Mouse (Mus musculus): ENCODE data around the gene Snx21. TPM values are rescaled to one million over a fixed set of nuclear protein-coding genes. Genes with fewer than 3 reads are reported as not detected.

Snx21 gene
- total and polyA plus RNA-seq, 3 experiments, result 3.8 to 7.7 TPM; not detected in 1

DNA sequence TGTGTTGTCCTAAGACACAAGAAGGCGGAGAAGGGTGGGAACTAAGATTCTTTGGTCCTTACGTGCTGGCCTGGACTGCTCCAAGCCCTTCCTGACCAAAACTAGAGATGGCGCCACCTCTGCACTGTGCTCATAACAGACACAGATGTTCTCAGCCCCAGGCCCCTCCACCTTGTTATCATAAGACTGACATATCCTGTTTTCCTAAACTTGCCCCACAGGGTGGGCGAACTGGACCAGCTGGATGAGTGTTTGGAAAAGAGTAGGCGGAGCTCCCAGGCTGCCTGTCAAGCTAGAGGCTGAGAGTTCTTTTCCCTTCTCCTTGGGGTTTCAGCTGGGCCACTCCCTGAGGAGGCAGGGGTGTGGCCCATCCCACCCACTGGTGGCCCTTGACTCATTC is 32.1 kb downstream of the Snx21 start:
- no peaks in the 10 kb centered on the region for H3K9me3 ChIP-seq (replicated peaks; ENCODE audit: insufficient read depth, low read length)
- no peaks in the 10 kb centered on the region for H3K79me2 ChIP-seq (ENCODE audit: control insufficient read depth, insufficient read depth, low read length, poor library complexity)
- no peak overlapping the region for H3K9ac ChIP-seq (ENCODE audit: control insufficient read depth, low read depth, low read length, poor library complexity, severe bottlenecking)
- no peak for DNase-seq (ENCODE audit: low read depth, low spot score)
- TF ChIP-seq HCFC1 (IDR thresholded peaks at IDR 0.05; ENCODE audit: low read depth, low read length), result no peak
- TF ChIP-seq CTCF (IDR thresholded peaks at IDR 0.05 in 2 of 3, conservative IDR thresholded peaks at IDR 0.05 in 1 of 3; ENCODE audit: control insufficient read depth in 1 of 3, insufficient read depth in 1 of 3, low read depth in 2 of 3, low read length in 3 of 3, poor library complexity in 1 of 3, severe bottlenecking in 1 of 3), result 0 out of 6 replicates have a peak, but pooled peaks of 2 of the 3 experiments have one; percentile 6 to 9
- no peak for TF ChIP-seq KAT2A (conservative IDR thresholded peaks at IDR 0.05; ENCODE audit: low read depth, low read length)
- H3K36me3 ChIP-seq (ENCODE audit: control insufficient read depth in 1 of 2, insufficient read depth in 2 of 2, low read length in 2 of 2), result peaks cover 0 to 13% of the 10 kb centered on the region in 2 experiments; a peak in 2 of 4 replicates
- no peak overlapping the region for H3K27ac ChIP-seq (ENCODE audit: control insufficient read depth, low read depth, low read length)
- H3K4me1 ChIP-seq (ENCODE audit: control insufficient read depth in 1 of 2, insufficient read depth in 2 of 2, low read length in 2 of 2), result peaks cover 6 to 18% of the 10 kb centered on the region in 2 experiments
- no peaks in the 10 kb centered on the region for H3K27me3 ChIP-seq (ENCODE audit: control insufficient read depth in 1 of 2, insufficient read depth in 2 of 2, low read length in 2 of 2)
- no peak overlapping the region for H3K4me3 ChIP-seq (ENCODE audit: control insufficient read depth in 1 of 2, insufficient read depth in 1 of 2, low read depth in 2 of 2, low read length in 2 of 2)

DNA sequence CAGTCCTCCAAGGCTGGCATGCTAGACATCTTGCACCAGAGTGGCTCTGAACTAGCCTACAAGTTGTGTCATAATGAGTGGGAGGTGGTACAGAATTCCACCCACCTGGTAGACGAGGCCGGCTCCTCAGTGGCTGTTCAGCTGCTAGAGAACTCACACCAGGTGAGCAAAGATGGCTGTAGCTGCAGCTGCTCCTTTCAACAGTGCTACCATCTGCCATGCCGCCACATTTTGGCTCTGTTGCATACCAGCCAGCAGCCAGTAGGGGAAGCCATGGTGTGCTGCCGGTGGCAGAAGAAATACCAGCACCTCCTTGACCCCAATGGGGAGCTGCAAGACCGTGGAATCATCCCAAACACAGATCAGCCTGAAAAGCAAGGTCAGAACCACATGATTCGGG is 35.4 kb downstream of the Snx21 start:
- H3K27me3 ChIP-seq (ENCODE audit: control insufficient read depth in 1 of 2, insufficient read depth in 2 of 2, low read length in 2 of 2), result no peaks in the 10 kb centered on the region
- DNase-seq (ENCODE audit: low read depth, low spot score), result no peak
- H3K36me3 ChIP-seq (ENCODE audit: control insufficient read depth in 1 of 2, insufficient read depth in 2 of 2, low read length in 2 of 2), result peaks cover 0 to 14% of the 10 kb centered on the region in 2 experiments; a peak in 2 of 4 replicates
- no peak overlapping the region for H3K4me3 ChIP-seq (ENCODE audit: control insufficient read depth in 1 of 2, insufficient read depth in 1 of 2, low read depth in 2 of 2, low read length in 2 of 2)
- no peak overlapping the region for H3K9ac ChIP-seq (ENCODE audit: control insufficient read depth, low read depth, low read length, poor library complexity, severe bottlenecking)
- H3K79me2 ChIP-seq (ENCODE audit: control insufficient read depth, insufficient read depth, low read length, poor library complexity), result peaks cover 4% of the 10 kb centered on the region
- no peaks in the 10 kb centered on the region for H3K9me3 ChIP-seq (replicated peaks; ENCODE audit: insufficient read depth, low read length)
- TF ChIP-seq POLR2AphosphoS5 (IDR thresholded peaks at IDR 0.05; ENCODE audit: borderline replicate concordance, low read depth, low read length), result no peak
- no peak for TF ChIP-seq ZMIZ1 (IDR thresholded peaks at IDR 0.05; ENCODE audit: low read depth, low read length)
- no peak for TF ChIP-seq MYB (IDR thresholded peaks at IDR 0.05; ENCODE audit: low read depth, low read length)
- TF ChIP-seq ZNF384 (IDR thresholded peaks at IDR 0.05; ENCODE audit: low read depth, low read length), result no peak
- peaks cover 3 to 19% of the 10 kb centered on the region in 2 experiments for H3K4me1 ChIP-seq (ENCODE audit: control insufficient read depth in 1 of 2, insufficient read depth in 2 of 2, low read length in 2 of 2)
- no peak overlapping the region for H3K27ac ChIP-seq (ENCODE audit: control insufficient read depth, low read depth, low read length)

DNA sequence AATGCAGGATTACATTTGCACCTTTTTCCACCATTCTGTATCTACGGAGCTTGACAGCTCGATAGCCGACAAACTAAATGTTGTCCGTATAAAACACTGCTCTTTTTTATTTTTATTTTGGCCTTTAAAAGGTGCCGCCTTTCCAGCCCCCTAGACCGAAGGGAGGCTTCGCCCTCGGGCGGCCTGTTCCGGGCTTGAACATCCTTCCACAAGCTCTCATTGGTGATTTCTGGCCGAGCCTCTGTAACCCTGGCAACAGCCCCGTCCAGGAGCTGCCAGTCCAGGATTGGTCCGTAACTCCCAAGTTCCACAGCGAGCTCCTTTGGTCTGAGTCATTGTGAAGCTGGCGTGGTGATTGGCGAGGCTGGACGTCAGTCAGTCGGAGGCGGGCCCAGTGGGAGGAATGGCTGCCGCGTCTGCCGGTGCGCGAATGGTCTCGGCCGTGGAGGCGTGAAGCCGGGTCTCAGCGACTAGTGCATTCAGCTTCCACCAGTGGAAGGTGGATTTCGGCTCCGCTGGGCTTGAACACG is 37.1 kb downstream of the Snx21 start, which contains the start of gene Zswim1:
Gene Zswim1, plus strand, starts transcription at position 51 of the 530 bp plus-strand sequence.
- peaks cover 2 to 27% of the 10 kb centered on the region in 2 experiments; a peak in 3 of 4 replicates for H3K4me1 ChIP-seq (ENCODE audit: control insufficient read depth in 1 of 2, insufficient read depth in 2 of 2, low read length in 2 of 2)
- H3K9me3 ChIP-seq (replicated peaks; ENCODE audit: insufficient read depth, low read length), result no peaks in the 10 kb centered on the region
- H3K9ac ChIP-seq (ENCODE audit: control insufficient read depth, low read depth, low read length, poor library complexity, severe bottlenecking), result peak within 1 kb of the TSS; percentile 73
- H3K27ac ChIP-seq (ENCODE audit: control insufficient read depth, low read depth, low read length), result peak within 1 kb of the TSS; percentile 59
- H3K27me3 ChIP-seq (ENCODE audit: control insufficient read depth in 1 of 2, insufficient read depth in 2 of 2, low read length in 2 of 2), result no peaks in the 10 kb centered on the region
- no peak for TF ChIP-seq MYB (IDR thresholded peaks at IDR 0.05; ENCODE audit: low read depth, low read length)
- TF ChIP-seq RAD21 (IDR thresholded peaks at IDR 0.05; ENCODE audit: low read depth, low read length), result no peak
- TF ChIP-seq CHD2 (IDR thresholded peaks at IDR 0.05; ENCODE audit: low read length), result peak; percentile 58
- TF ChIP-seq GATA1 (IDR thresholded peaks at IDR 0.05; ENCODE audit: low read depth, low read length), result no peak
- no peak for TF ChIP-seq POLR2AphosphoS5 (IDR thresholded peaks at IDR 0.05; ENCODE audit: borderline replicate concordance, low read depth, low read length)
- TF ChIP-seq NRF1 (IDR thresholded peaks at IDR 0.05; ENCODE audit: insufficient read depth, low read depth, low read length, poor library complexity, severe bottlenecking), result no peak
- TF ChIP-seq MXI1 (IDR thresholded peaks at IDR 0.05; ENCODE audit: low read depth, low read length), result peak; percentile 84
- TF ChIP-seq MAX (IDR thresholded peaks at IDR 0.05; ENCODE audit: low read length), result peak; percentile 20; the same call in 1 of the 2 replicates
- TF ChIP-seq E2F4 (IDR thresholded peaks at IDR 0.05; ENCODE audit: borderline replicate concordance, low read depth, low read length), result no peak
- TF ChIP-seq CHD1 (IDR thresholded peaks at IDR 0.05; ENCODE audit: low read depth, low read length), result no peak
- peak; percentile 59; the same call in 1 of the 2 replicates for TF ChIP-seq ZMIZ1 (IDR thresholded peaks at IDR 0.05; ENCODE audit: low read depth, low read length)
- TF ChIP-seq ELF1 (IDR thresholded peaks at IDR 0.05; ENCODE audit: low read depth, low read length), result peak; percentile 83
- TF ChIP-seq TCF12 (IDR thresholded peaks at IDR 0.05; ENCODE audit: low read depth, low read length), result peak; percentile 61
- TF ChIP-seq POLR2A (IDR thresholded peaks at IDR 0.05; ENCODE audit: control insufficient read depth in 1 of 2, insufficient read depth in 1 of 2, low read depth in 1 of 2, low read length in 2 of 2, poor library complexity in 1 of 2), result peak; percentile 75 to 76; a peak in 3 of 4 replicates
- TF ChIP-seq HCFC1 (IDR thresholded peaks at IDR 0.05; ENCODE audit: low read depth, low read length), result peak; percentile 76
- TF ChIP-seq ETS1 (IDR thresholded peaks at IDR 0.05; ENCODE audit: low read depth, low read length), result no peak
- no peak for TF ChIP-seq EP300 (IDR thresholded peaks at IDR 0.05; ENCODE audit: low read depth in 1 of 2, low read length in 2 of 2)
- TF ChIP-seq POLR2AphosphoS2 (IDR thresholded peaks at IDR 0.05; ENCODE audit: low read length), result peak; percentile 83; the same call in 1 of the 2 replicates
- TF ChIP-seq NELFE (IDR thresholded peaks at IDR 0.05; ENCODE audit: low read depth, low read length), result peak; percentile 71; the same call in 1 of the 2 replicates
- TF ChIP-seq RCOR1 (IDR thresholded peaks at IDR 0.05; ENCODE audit: low read depth, low read length), result peak; percentile 9; the same call in 1 of the 2 replicates
- peak; percentile 64 for TF ChIP-seq SIN3A (IDR thresholded peaks at IDR 0.05; ENCODE audit: low read length)
- peak; percentile 98 for DNase-seq (ENCODE audit: low read depth, low spot score)
- peaks cover 0 to 20% of the 10 kb centered on the region in 2 experiments; a peak in 2 of 4 replicates for H3K36me3 ChIP-seq (ENCODE audit: control insufficient read depth in 1 of 2, insufficient read depth in 2 of 2, low read length in 2 of 2)
- H3K79me2 ChIP-seq (ENCODE audit: control insufficient read depth, insufficient read depth, low read length, poor library complexity), result peaks cover 4% of the 10 kb centered on the region
- peak within 1 kb of the TSS; percentile 77 to 80 for H3K4me3 ChIP-seq (ENCODE audit: control insufficient read depth in 1 of 2, insufficient read depth in 1 of 2, low read depth in 2 of 2, low read length in 2 of 2)
